Mouse (Mus musculus) erythroblast, embryonic 14.5 days (primary cell): ENCODE results near the gene Ptprd. TPM values are rescaled to one million over a fixed set of nuclear protein-coding genes. Genes with fewer than 3 reads are reported as not detected.

ENCODE experiments used
- H3K27me3 ChIP-seq: 2 replicates; pipeline ENCODE4 v1.6.1; 2012; ENCODE audit warnings: inconsistent platforms; ENCODE audit not compliant: control insufficient read depth
- H3K36me3 ChIP-seq: 2 replicates; pipeline ENCODE4 v1.6.1; 2012; ENCODE audit warnings: mild to moderate bottlenecking, inconsistent platforms; ENCODE audit not compliant: control insufficient read depth
- H3K4me1 ChIP-seq: 2 replicates; pipeline ENCODE4 v1.6.1; 2012; ENCODE audit warnings: inconsistent platforms; ENCODE audit not compliant: control insufficient read depth
- H3K4me3 ChIP-seq: replicated peaks from 2 replicates; pipeline ENCODE3; 2012; ENCODE audit warnings: moderate library complexity, mild to moderate bottlenecking, inconsistent platforms
- H3K9me3 ChIP-seq: 2 replicates; pipeline ENCODE4 v1.6.1; 2012; ENCODE audit warnings: low read length, inconsistent platforms, mixed read lengths; ENCODE audit not compliant: control insufficient read depth
- GATA1 ChIP-seq: IDR thresholded peaks from 2 replicates; pipeline ENCODE4 v1.6.1; 2012; ENCODE audit warnings: low read length, inconsistent platforms, mixed read lengths
- TAL1 ChIP-seq: IDR thresholded peaks from 3 replicates; pipeline ENCODE4 v1.6.1; 2012; ENCODE audit warnings: low read length, inconsistent platforms, mixed read lengths
- polyA plus RNA-seq: library from polyadenylated mRNA; stranded (reverse); fragments of >175 nt; gene quantifications from 2 replicates; pipeline ENCODE4 v1.2.3, GENCODE M21; 2012

Ptprd gene
- polyA plus RNA-seq, result not detected in 2 replicates

- Histone ChIP-seq H3K4me1 (no peaks in the 10 kb centered on the region), H3K27me3 (peaks cover 21% of the 10 kb centered on the region), H3K36me3 (no peaks in the 10 kb centered on the region), H3K4me3 (no peak within 1 kb of the TSS), H3K9me3 (no peaks in the 10 kb centered on the region)
- TF ChIP-seq GATA1, result no peak
- no peak for TF ChIP-seq TAL1
Observed at GRCm38 (mm10) chr4:78211529-78212494, at the start of gene Ptprd. TSS of gene Ptprd (minus strand) at chr4:78211961.

DNA sequence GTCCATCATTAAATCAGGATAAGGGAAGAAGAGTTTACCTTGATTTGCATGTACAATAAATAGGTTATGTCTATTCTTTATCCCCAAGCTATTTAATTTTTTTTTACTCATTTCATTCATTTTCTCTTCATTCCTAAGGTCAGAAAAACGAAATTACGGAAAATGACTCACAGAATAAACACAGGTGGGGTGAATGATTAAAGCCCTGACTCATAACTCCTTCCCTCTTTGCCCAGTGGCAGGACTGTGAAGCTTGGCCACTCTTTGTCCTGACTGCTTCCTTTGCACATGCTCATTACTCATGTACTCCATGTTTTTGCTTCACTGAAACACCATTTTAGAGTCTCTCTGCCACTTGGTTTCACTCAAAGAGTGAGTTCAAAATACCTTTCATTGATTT, 24.1 kb upstream of the Ptprd start:
- H3K27me3 ChIP-seq, result no peaks in the 10 kb centered on the region
- H3K36me3 ChIP-seq, result no peaks in the 10 kb centered on the region
- no peak overlapping the region for H3K4me3 ChIP-seq
- no peaks in the 10 kb centered on the region for H3K4me1 ChIP-seq
- H3K9me3 ChIP-seq, result no peaks in the 10 kb centered on the region
- TF ChIP-seq GATA1, result no peak
- no peak for TF ChIP-seq TAL1

- TF ChIP-seq TAL1 (no peak), GATA1 (no peak)
- no peaks in the 10 kb centered on the region for H3K27me3 ChIP-seq
- no peaks in the 10 kb centered on the region for H3K36me3 ChIP-seq
- no peaks in the 10 kb centered on the region for H3K4me1 ChIP-seq
- no peaks in the 10 kb centered on the region for H3K9me3 ChIP-seq
- H3K4me3 ChIP-seq, result no peak overlapping the region
Observed at GRCm38 (mm10) chr4:78235316-78235715, 23.6 kb upstream of the Ptprd start.

GRCm38 (mm10) chr4:78234681-78235080, 22.9 kb upstream of the Ptprd start:
- TF ChIP-seq GATA1, result no peak
- no peak for TF ChIP-seq TAL1
- H3K4me3 ChIP-seq, result no peak overlapping the region
- H3K4me1 ChIP-seq, result no peaks in the 10 kb centered on the region
- no peaks in the 10 kb centered on the region for H3K27me3 ChIP-seq
- no peaks in the 10 kb centered on the region for H3K36me3 ChIP-seq
- no peaks in the 10 kb centered on the region for H3K9me3 ChIP-seq

GRCm38 (mm10) chr4:78213949-78214348, 2.2 kb upstream of the Ptprd start:
- TF ChIP-seq TAL1, result no peak
- no peak for TF ChIP-seq GATA1
- Histone ChIP-seq H3K9me3 (no peaks in the 10 kb centered on the region), H3K27me3 (peaks cover 21% of the 10 kb centered on the region), H3K4me3 (no peak overlapping the region), H3K4me1 (no peaks in the 10 kb centered on the region), H3K36me3 (no peaks in the 10 kb centered on the region)

- no peak for TF ChIP-seq GATA1
- TF ChIP-seq TAL1, result no peak
- Histone ChIP-seq H3K36me3 (no peaks in the 10 kb centered on the region), H3K4me3 (no peak overlapping the region), H3K4me1 (no peaks in the 10 kb centered on the region), H3K9me3 (no peaks in the 10 kb centered on the region), H3K27me3 (peaks cover 21% of the 10 kb centered on the region)
Observed at GRCm38 (mm10) chr4:78212941-78213340, 1.2 kb upstream of the Ptprd start.

- Histone ChIP-seq H3K4me3 (no peak overlapping the region), H3K36me3 (no peaks in the 10 kb centered on the region), H3K4me1 (no peaks in the 10 kb centered on the region), H3K9me3 (no peaks in the 10 kb centered on the region), H3K27me3 (peaks cover 21% of the 10 kb centered on the region)
- TF ChIP-seq TAL1 (no peak), GATA1 (no peak)
Observed at GRCm38 (mm10) chr4:78210878-78211528, 758 bp downstream of the Ptprd start.

GRCm38 (mm10) chr4:78205018-78205417, 6.7 kb downstream of the Ptprd start:
- Histone ChIP-seq H3K9me3 (no peaks in the 10 kb centered on the region), H3K27me3 (no peaks in the 10 kb centered on the region), H3K4me3 (no peak overlapping the region), H3K4me1 (no peaks in the 10 kb centered on the region), H3K36me3 (no peaks in the 10 kb centered on the region)
- TF ChIP-seq TAL1, result no peak
- no peak for TF ChIP-seq GATA1

DNA sequence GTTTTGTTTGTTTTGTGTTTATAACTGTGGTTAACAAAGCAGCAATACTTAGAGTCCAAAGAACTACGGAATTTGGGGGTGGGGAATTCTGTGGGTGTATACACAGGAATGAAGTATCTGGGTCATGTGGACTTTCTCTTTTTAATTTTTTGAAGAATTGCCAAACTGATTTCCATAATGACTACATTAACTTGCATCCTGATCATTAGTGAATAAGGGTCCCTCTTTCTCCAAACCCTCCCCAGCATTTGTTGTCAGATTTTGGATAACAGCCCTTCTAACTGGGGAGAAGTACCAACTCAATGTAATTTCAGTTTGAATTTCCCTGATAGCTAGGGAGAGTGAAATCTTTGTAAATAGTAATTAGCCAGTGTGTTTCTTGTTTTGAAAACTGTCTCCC, 43.3 kb downstream of the Ptprd start:
- Histone ChIP-seq H3K4me3 (no peak overlapping the region), H3K36me3 (no peaks in the 10 kb centered on the region), H3K9me3 (no peaks in the 10 kb centered on the region), H3K27me3 (no peaks in the 10 kb centered on the region), H3K4me1 (no peaks in the 10 kb centered on the region)
- TF ChIP-seq GATA1 (no peak), TAL1 (no peak)
